ENCODE assay signal across 8 mouse cellular contexts in the genomic region with DNA sequence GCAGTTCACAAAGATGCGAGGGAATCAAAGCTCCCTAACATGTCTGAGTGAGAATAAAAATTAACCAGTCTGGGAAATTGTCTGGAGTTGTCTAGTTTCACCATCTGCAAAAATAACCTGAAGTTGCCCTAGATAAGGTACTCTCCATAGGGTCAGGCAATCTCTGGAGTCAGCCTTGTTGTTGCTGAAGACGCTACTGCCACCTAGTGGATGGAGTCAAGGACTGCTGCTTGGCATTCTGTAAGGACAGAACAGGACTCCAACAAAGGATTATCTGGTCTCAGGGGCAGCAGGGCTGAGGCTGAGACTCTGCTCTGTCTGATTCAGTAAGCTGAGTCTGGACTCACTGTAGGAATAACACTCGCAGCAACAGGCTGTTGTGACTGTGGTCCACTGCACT. TPM values are rescaled to one million over a fixed set of nuclear protein-coding genes. Genes with fewer than 3 reads are reported as not detected.
DNase-seq lines count a peak whose midpoint lies in the region; ATAC-seq and TF ChIP-seq lines count a peak whose summit lies in the region.

No protein-coding gene starts in this region.

- peak overlapping the region; percentile 23 for H3K4me2 ChIP-seq in lung, embryonic 15.5 days

- H3K4me3 ChIP-seq in lung, embryonic 15.5 days, result no peak overlapping the region

- intact Hi-C loops in heart, postnatal 14 days (cut with DNase I), result loop anchor here (1.0 to 5.0 kb wide), 4 partner anchors 88 to 270 kb away; partner anchors contain the start of gene Gm12166

- 13% methylated on average over 3 of the region's 3 CpGs for WGBS in lung, embryonic 15.5 days

- H3K27ac ChIP-seq in lung, embryonic 15.5 days, result peak overlapping the region; percentile 93

- H3K36me3 ChIP-seq in lung, embryonic 15.5 days, result no peaks in the 10 kb centered on the region

- no peaks in the 10 kb centered on the region for H3K27me3 ChIP-seq in lung, embryonic 15.5 days

- no peak overlapping the region for H3K9ac ChIP-seq in lung, embryonic 15.5 days

- peak; percentile 93 for TF ChIP-seq CTCF in brain, embryonic 14.5 days (IDR thresholded peaks at IDR 0.05; ENCODE audit: borderline replicate concordance, extremely low read depth, insufficient read depth, insufficient read length)

- no peak for DNase-seq in frontal cortex, postnatal 25 days (ENCODE audit: low spot score in 2 of 2)
- DNase-seq in brain, embryonic 14.5 days (ENCODE audit: low read depth), result peak; percentile 96
- peak; percentile 53 to 73 for DNase-seq in heart, postnatal 14 days
- DNase-seq in kidney, postnatal 36 days, result peak; percentile 50 to 66
- peak; percentile 35 for DNase-seq in ovary, postnatal 36 days (ENCODE audit: low spot score)

- ATAC-seq in frontal cortex, adult (ENCODE audit: low TSS enrichment), result peak; percentile 62
- peak; percentile 78 for ATAC-seq in erythroid progenitor cell, adult 5-6 weeks (replicated peaks; ENCODE audit: low FRiP score, poor library complexity, severe bottlenecking)
- peak; percentile 66 for ATAC-seq in lung, embryonic 15.5 days (ENCODE audit: borderline replicate concordance, extremely low read depth, low FRiP score, low TSS enrichment)

- no peak for TF ChIP-seq POLR2A in brain, embryonic 14.5 days (IDR thresholded peaks at IDR 0.05; ENCODE audit: borderline replicate concordance, extremely low read depth, insufficient read depth, insufficient read length, poor library complexity, severe bottlenecking)

- H3K4me1 ChIP-seq in lung, embryonic 15.5 days, result peaks cover 34% of the 10 kb centered on the region

- no peaks in the 10 kb centered on the region for H3K9me3 ChIP-seq in lung, embryonic 15.5 days

RNA-seq across cellular contexts. Expression of gene Fndc9, which starts 20.0 kb away (rescaled TPM):
- 1.3 and 2.6 TPM in 2 replicates for polyA plus RNA-seq in brain, embryonic 14.5 days (2012; rRNA removed)
- total RNA-seq in erythroid progenitor cell, adult 5-6 weeks (2015; ENCODE audit: low replicate concordance), result not detected in 2 replicates
- total RNA-seq in erythroid progenitor cell, adult 5-6 weeks (2017; ENCODE audit: low replicate concordance), result not detected in 2 replicates
- total RNA-seq in heart, postnatal 14 days (2021), result not detected
- 0.09 TPM in 2 replicates for polyA plus RNA-seq in lung, embryonic 15.5 days (2015; fragmentation: Nextera tagmentation; extraction: Ambion mirVana)

RNA-seq across cellular contexts. Expression of gene Nipal4, which starts 49.0 kb away (rescaled TPM):
- 0.59 and 0.83 TPM in 2 replicates for polyA plus RNA-seq in brain, embryonic 14.5 days (2012; rRNA removed)
- total RNA-seq in erythroid progenitor cell, adult 5-6 weeks (2015; ENCODE audit: low replicate concordance), result not detected in 2 replicates
- total RNA-seq in erythroid progenitor cell, adult 5-6 weeks (2017; ENCODE audit: low replicate concordance), result not detected in 2 replicates
- total RNA-seq in heart, postnatal 14 days (2021), result under 1 TPM; 0.07 to 0.24 TPM
- polyA plus RNA-seq in lung, embryonic 15.5 days (2015; fragmentation: Nextera tagmentation; extraction: Ambion mirVana), result 1.6 and 1.7 TPM in 2 replicates

Comparison
In these comparisons a context has a peak if more than half of its experiments do, and no peak if none do; other contexts are left out.
1. DNase-seq: peak in brain, embryonic 14.5 days (single experiment), heart, postnatal 14 days (2 of 2), kidney, postnatal 36 days (2 of 2) and ovary, postnatal 36 days (single experiment); none in frontal cortex, postnatal 25 days (0 of 2).
2. Peak in every context shown above with its lines, with median percentiles within 50 percentile points of each other: ATAC-seq.